Mouse (Mus musculus) G1E (cell line): Measurements from ENCODE around the gene Ttf1.

Experiments used
- CTCF ChIP-seq: IDR thresholded peaks from 2 replicates; pipeline ENCODE4 v1.5.1; 2012; ENCODE audit warnings: low read depth, low read length, inconsistent platforms, mixed read lengths
- GATA1 ChIP-seq: IDR thresholded peaks from 2 replicates; pipeline ENCODE4 v1.6.1; 2012; ENCODE audit warnings: borderline replicate concordance, low read length, inconsistent platforms, mixed read lengths
- TAL1 ChIP-seq: conservative IDR thresholded peaks from 2 replicates; pipeline ENCODE4 v1.6.1; 2012; ENCODE audit warnings: low read depth, low read length, inconsistent platforms, mixed read lengths

GRCm38 (mm10) chr2:29023001-29023400 is 37.1 kb upstream of the Ttf1 start:
- TF ChIP-seq CTCF (no peak), TAL1 (no peak), GATA1 (no peak)
